Mouse (Mus musculus): ENCODE data around the gene Nlrc4. TPM values are rescaled to one million over a fixed set of nuclear protein-coding genes. Genes with fewer than 3 reads are reported as not detected.
A peak's percentile ranks its signal among the peaks of the same experiment; 100 is the strongest.
"Not testable (repeated sequence)": the region's sequence is repeated elsewhere in the genome, so short reads cannot be mapped to it uniquely, and the experiment has no call there.

Nlrc4 gene
- under 1 TPM; 0.10 to 0.14 TPM for total RNA-seq (2021)
- long read RNA-seq, experiment 1: 0 reads
- long read RNA-seq, experiment 2: 0 reads

- no peak for DNase-seq (ENCODE audit: low spot score in 2 of 2)
Observed at GRCm38 (mm10) chr17:74458711-74459408, at the start of gene Nlrc4. Gene Nlrc4 (minus strand): TSS chr17:74459142.

- no peak for DNase-seq (ENCODE audit: low spot score in 2 of 2)
Observed at GRCm38 (mm10) chr17:74508600-74508999, 49.7 kb upstream of the Nlrc4 start.

- peak in 1 of 2 experiments; percentile 40 for DNase-seq (ENCODE audit: low spot score in 2 of 2)
Observed at GRCm38 (mm10) chr17:74507934-74508333, 49.0 kb upstream of the Nlrc4 start.

GRCm38 (mm10) chr17:74501085-74501484 lies 42.1 kb upstream of the Nlrc4 start:
- no peak for DNase-seq (ENCODE audit: low spot score in 2 of 2)

- DNase-seq (ENCODE audit: low spot score in 2 of 2): no peak
Observed at GRCm38 (mm10) chr17:74500204-74500603, 41.3 kb upstream of the Nlrc4 start.

- no peak for DNase-seq (ENCODE audit: low spot score in 2 of 2)
Observed at GRCm38 (mm10) chr17:74491565-74491964, 32.6 kb upstream of the Nlrc4 start.

- DNase-seq (ENCODE audit: low spot score in 2 of 2): no peak
Observed at GRCm38 (mm10) chr17:74489901-74490220, 30.9 kb upstream of the Nlrc4 start.

- DNase-seq (ENCODE audit: low spot score in 2 of 2): peak; percentile 97 to 98
Observed at GRCm38 (mm10) chr17:74489024-74489900, 30.3 kb upstream of the Nlrc4 start, which contains the start of gene Yipf4. Gene Yipf4 (plus strand): TSS chr17:74489493.

- no peak for DNase-seq (ENCODE audit: low spot score in 2 of 2)
Observed at GRCm38 (mm10) chr17:74480361-74481069, 21.6 kb upstream of the Nlrc4 start.

GRCm38 (mm10) chr17:74470133-74470532 lies 11.2 kb upstream of the Nlrc4 start:
- DNase-seq (ENCODE audit: low spot score in 2 of 2): not testable (repeated sequence)

GRCm38 (mm10) chr17:74467981-74468380 lies 9.0 kb upstream of the Nlrc4 start:
- not testable (repeated sequence) for DNase-seq (ENCODE audit: low spot score in 2 of 2)

- no peak for DNase-seq (ENCODE audit: low spot score in 2 of 2)
Observed at GRCm38 (mm10) chr17:74463510-74463909, 4.6 kb upstream of the Nlrc4 start.

GRCm38 (mm10) chr17:74457972-74458677 lies 817 bp downstream of the Nlrc4 start:
- no peak for DNase-seq (ENCODE audit: low spot score in 2 of 2)

GRCm38 (mm10) chr17:74456825-74457224 lies 2.1 kb downstream of the Nlrc4 start:
- DNase-seq (ENCODE audit: low spot score in 2 of 2): no peak

- DNase-seq (ENCODE audit: low spot score in 2 of 2): no peak
Observed at GRCm38 (mm10) chr17:74455426-74455825, 3.5 kb downstream of the Nlrc4 start.

GRCm38 (mm10) chr17:74454660-74455059 lies 4.3 kb downstream of the Nlrc4 start:
- DNase-seq (ENCODE audit: low spot score in 2 of 2): no peak

GRCm38 (mm10) chr17:74453928-74454327 lies 5.0 kb downstream of the Nlrc4 start:
- DNase-seq (ENCODE audit: low spot score in 2 of 2): no peak

- no peak for DNase-seq (ENCODE audit: low spot score in 2 of 2)
Observed at GRCm38 (mm10) chr17:74449776-74450175, 9.2 kb downstream of the Nlrc4 start.

GRCm38 (mm10) chr17:74440486-74440885 lies 18.5 kb downstream of the Nlrc4 start:
- DNase-seq (ENCODE audit: low spot score in 2 of 2): no peak

- DNase-seq (ENCODE audit: low spot score in 2 of 2): no peak
Observed at GRCm38 (mm10) chr17:74437762-74438161, 21.2 kb downstream of the Nlrc4 start.

GRCm38 (mm10) chr17:74432631-74433030 lies 26.3 kb downstream of the Nlrc4 start:
- no peak for DNase-seq (ENCODE audit: low spot score in 2 of 2)
